Mouse (Mus musculus): ENCODE measurements around the gene Nup62cl. TPM values are rescaled to one million over a fixed set of nuclear protein-coding genes. Genes with fewer than 3 reads are reported as not detected.

The Nup62cl gene
- 0.91 and 1.2 TPM in 2 replicates for polyA plus RNA-seq (2015; fragmentation: Nextera tagmentation; extraction: Ambion mirVana)

DNA sequence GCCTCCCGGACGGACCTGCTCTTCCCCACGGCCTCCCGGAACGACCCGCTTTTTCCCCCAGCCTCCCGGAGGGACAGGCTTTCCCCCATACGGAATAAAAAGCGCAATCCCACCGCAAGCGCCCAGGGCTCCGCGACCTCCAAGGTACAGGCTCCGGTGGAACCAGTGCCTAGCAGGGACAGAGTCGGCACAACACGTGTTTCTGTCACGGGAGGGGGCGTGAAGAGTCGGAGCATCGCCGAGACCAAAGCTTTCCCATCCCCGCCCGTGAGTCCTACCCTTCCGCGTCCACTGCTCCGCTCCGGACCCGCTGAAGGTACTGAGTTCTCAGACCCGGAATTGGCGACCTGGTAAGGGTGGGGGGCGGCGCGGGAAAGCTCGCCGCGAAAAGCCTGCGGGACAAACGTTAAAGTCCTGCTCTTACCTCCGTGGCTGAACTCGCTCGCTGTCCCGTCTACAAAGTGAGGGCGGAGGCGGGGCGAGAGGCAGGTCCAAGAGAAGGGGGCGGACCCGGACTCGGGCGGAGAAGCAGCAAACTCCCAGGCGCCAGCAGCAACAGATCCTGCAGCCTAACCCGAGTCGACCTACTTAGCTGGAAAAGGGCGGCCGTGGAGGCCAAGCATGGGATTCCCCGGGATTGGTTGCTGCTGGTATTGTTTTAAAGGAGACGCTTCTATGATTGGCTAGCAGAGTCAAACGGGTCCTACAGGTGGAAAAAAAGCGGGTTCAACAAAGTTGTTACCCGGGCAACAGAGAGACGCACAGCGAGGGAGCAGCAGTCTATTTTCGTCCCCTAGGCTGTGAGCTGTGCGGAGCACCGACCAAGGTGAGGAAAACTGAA, at the start of gene Nup62cl, which contains the start of gene Pih1h3b:
Gene Nup62cl (minus strand): TSS at position 578 of the 841 bp plus-strand sequence.
Gene Pih1h3b (plus strand): TSS at position 745 of the 841 bp plus-strand sequence.
- WGBS = 28% methylated on average over 64 of the region's 64 CpGs

DNA sequence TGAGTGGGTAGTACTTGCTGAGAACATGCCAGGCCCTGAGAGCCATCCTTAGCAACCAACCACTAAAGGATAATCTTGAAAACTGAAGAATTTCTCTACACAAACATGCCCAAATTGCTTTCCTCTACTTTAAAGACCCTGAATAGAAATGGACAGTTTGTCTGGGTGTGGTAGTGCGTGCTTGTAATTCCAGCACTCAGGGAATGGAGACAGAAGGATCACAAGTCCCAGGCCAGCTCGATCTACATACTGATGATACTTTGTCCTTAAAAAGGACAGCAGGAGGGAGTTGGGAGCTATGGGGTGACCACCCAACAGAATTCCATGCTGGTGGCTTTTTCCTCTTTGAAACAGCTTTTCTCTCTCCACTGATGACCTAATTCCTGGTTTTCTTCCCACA, 31.6 kb upstream of the Nup62cl start:
- Histone ChIP-seq H3K36me3 (no peaks in the 10 kb centered on the region), H3K27me3 (0 out of 2 replicates have a peak, but pooled peaks cover 4% of the 10 kb centered on the region), H3K27ac (replicated peaks) (no peak overlapping the region), H3K9me3 (no peaks in the 10 kb centered on the region), H3K4me3 (no peak overlapping the region), H3K9ac (no peak overlapping the region), H3K4me1 (replicated peaks) (no peaks in the 10 kb centered on the region), H3K4me2 (no peak overlapping the region)
- WGBS = 83% methylated on average over 2 of the region's 2 CpGs
- ATAC-seq (ENCODE audit: low FRiP score, low read depth) = no peak

More for the DNA sequence above, at the start of gene Nup62cl, which contains the start of gene Pih1h3b:
- H3K4me3 ChIP-seq = peak within 1 kb of the TSS; percentile 37
- peak within 1 kb of the TSS; percentile 54 for H3K4me2 ChIP-seq
- H3K27me3 ChIP-seq = peaks cover 21% of the 10 kb centered on the region
- no peaks in the 10 kb centered on the region for H3K4me1 ChIP-seq (replicated peaks)
- no peak within 1 kb of the TSS for H3K9ac ChIP-seq
- no peak within 1 kb of the TSS for H3K27ac ChIP-seq (replicated peaks)
- no peaks in the 10 kb centered on the region for H3K9me3 ChIP-seq
- peak; percentile 68 for ATAC-seq (ENCODE audit: low FRiP score, low read depth)
- no peaks in the 10 kb centered on the region for H3K36me3 ChIP-seq

DNA sequence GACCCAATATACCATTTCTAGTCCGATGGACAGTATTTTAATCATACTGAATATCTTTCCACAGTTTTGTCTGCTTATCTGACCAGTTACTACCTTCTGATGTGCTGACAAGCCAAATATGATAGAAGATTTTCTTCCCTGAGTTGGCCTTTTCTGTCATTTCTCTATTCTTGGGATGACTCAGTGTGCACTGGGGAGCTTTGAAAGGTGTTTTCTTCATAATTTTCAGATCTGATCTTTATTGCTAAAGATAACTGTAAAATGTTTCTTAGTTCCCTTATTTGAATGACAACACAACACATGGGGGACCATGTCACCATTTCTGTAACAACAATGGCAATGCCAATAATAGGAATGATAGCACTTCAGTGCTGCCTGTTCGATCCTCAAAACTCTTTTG, 20.0 kb upstream of the Nup62cl start:
- Histone ChIP-seq H3K4me3 (no peak overlapping the region), H3K27ac (replicated peaks) (no peak overlapping the region), H3K36me3 (no peaks in the 10 kb centered on the region), H3K9me3 (no peaks in the 10 kb centered on the region), H3K4me1 (replicated peaks) (no peaks in the 10 kb centered on the region), H3K27me3 (0 out of 2 replicates have a peak, but pooled peaks cover 2% of the 10 kb centered on the region), H3K4me2 (no peak overlapping the region), H3K9ac (no peak overlapping the region)
- no peak for ATAC-seq (ENCODE audit: low FRiP score, low read depth)
- 94% methylated on average over 2 of the region's 2 CpGs for WGBS

DNA sequence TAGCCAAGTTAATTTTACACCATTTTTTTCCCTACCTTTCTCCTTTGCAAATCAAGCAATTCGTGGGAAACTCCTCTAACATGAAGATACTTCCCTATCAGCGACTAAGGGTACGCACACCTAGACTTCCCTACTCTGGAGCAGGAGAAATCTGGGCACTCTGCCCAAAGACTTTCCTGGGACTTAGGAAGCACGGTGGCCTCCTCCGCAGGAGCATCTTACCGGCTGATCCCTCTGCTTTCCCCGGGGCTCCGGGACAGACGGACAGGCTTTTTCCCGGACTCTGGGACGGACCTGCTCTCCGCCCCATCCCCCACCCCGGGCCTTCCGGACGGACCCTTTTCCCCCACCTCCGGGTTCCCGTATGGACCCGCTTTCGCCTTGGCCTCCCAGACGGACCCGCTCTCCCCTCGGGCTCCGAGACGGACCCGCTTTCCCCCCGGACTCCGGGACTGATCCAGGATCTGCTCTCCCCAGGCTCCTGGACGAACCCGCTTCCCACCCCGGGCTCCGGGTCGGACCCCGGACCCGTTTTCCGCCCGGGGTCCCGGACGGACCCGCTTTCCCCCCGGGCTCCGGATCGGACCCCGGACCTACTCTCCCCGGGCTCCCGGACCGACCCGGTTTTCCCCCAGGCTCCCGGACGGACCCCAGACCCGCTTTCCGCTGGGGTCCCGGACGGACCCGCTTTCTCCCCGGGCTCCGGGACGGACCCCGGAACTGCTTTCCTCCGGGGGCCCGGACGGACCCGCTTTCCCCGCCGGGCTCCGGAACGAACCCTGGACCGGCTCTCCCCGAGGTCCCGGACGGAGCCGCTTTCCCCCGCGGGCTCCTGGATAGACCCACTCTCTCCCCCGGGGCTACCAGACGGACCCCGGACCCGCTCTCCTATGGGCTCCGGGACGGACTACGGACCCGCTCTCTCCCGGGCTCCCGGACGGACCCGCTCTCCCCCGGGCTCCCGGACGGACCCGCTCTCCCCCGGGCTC, 1.3 kb downstream of the Nup62cl start:
- no peak overlapping the region for H3K9ac ChIP-seq
- 24% methylated on average over 67 of the region's 90 CpGs for WGBS

DNA sequence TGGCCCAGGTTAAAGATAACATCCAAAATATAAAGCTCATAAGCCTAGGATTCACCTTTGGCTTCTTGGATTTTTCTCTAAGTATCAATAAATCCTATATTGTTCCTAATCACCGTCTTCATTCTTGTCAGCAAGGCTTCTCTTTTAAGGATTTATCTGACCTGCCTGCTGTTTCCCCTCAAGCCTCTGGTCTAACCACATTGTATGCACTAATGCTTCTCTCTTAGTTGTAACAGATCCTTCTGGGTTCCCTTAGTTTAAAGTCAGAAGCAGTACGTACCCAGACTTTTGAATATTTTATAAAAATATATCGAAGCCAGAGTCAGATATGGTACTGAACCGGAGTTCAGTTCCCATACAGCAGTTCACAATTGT, 63.8 kb downstream of the Nup62cl start:
- peak; percentile 66; the same call in 1 of the 2 replicates for ATAC-seq (ENCODE audit: low FRiP score, low read depth)
- H3K4me2 ChIP-seq = peak overlapping the region; percentile 59
- 82% methylated on average over 4 of the region's 4 CpGs for WGBS
- H3K36me3 ChIP-seq = no peaks in the 10 kb centered on the region
- H3K27me3 ChIP-seq = no peaks in the 10 kb centered on the region
- H3K4me1 ChIP-seq (replicated peaks) = 0 out of 2 replicates have a peak, but pooled peaks cover 3% of the 10 kb centered on the region
- no peak overlapping the region for H3K9ac ChIP-seq
- H3K9me3 ChIP-seq = no peaks in the 10 kb centered on the region
- peak overlapping the region; percentile 57 for H3K4me3 ChIP-seq
- H3K27ac ChIP-seq (replicated peaks) = no peak overlapping the region

More for the DNA sequence above, 1.3 kb downstream of the Nup62cl start:
- H3K27me3 ChIP-seq = peaks cover 22% of the 10 kb centered on the region
- H3K4me1 ChIP-seq (replicated peaks) = no peaks in the 10 kb centered on the region
- H3K9me3 ChIP-seq = no peaks in the 10 kb centered on the region
- no peak for ATAC-seq (ENCODE audit: low FRiP score, low read depth)
- no peaks in the 10 kb centered on the region for H3K36me3 ChIP-seq
- no peak overlapping the region for H3K27ac ChIP-seq (replicated peaks)
- H3K4me3 ChIP-seq = peak overlapping the region; percentile 37
- H3K4me2 ChIP-seq = peak overlapping the region; percentile 54

DNA sequence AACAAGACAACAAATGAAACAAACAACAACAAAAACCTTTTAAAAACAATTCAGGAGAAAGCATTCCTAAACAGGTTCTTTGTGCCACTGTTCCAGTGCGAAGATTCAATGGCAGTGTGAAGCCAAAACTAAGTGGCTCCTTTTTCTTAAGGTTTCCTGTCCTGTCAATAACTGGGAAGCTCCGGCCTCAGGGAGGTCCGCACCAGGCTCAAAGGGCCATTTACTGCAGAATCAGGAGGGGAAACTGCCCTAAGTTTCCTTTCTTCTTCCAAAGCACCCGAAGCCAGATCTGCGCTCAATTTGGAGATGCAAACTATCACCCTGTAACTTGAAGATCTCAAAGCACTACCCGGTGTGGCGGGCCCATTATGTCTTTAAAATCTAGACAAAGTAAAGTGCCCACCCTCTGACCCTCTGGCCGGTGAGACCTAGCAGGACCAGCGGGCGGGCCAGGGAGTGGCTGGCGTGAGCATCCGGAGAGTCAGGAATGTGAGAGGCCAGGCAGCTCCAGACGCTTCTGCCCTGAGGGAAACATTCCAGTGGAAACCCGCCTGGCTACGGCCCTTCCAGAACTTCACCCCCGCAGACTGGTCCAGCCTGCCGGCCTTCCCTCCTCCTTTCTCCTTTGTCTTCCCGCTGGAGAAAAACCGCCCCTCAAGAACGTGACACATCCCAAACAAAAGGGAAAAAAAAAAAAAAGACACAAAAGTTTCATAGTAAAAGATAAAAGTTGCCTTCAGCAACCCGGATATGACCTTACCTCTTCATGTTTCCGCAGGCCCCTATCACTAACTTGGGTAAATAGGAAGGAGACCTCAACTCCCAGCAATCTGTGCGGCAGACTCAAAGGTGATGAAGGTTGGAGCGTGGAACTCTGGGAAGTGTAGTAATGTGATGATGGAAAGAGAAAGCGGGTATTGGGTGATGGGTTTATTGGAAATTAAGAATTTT, 64.5 kb downstream of the Nup62cl start, which contains the start of gene Rbm41:
Gene Rbm41 (minus strand): TSS at position 856 of the 951 bp plus-strand sequence.
- Histone ChIP-seq H3K27ac (replicated peaks) (peak within 1 kb of the TSS; percentile 47), H3K27me3 (no peaks in the 10 kb centered on the region), H3K4me1 (replicated peaks) (0 out of 2 replicates have a peak, but pooled peaks cover 3% of the 10 kb centered on the region), H3K9ac (peak within 1 kb of the TSS; percentile 51), H3K36me3 (no peaks in the 10 kb centered on the region), H3K4me2 (peak within 1 kb of the TSS; percentile 59), H3K4me3 (peak within 1 kb of the TSS; percentile 57), H3K9me3 (no peaks in the 10 kb centered on the region)
- ATAC-seq (ENCODE audit: low FRiP score, low read depth) = peak; percentile 96
- WGBS = 19% methylated on average over 25 of the region's 25 CpGs

DNA sequence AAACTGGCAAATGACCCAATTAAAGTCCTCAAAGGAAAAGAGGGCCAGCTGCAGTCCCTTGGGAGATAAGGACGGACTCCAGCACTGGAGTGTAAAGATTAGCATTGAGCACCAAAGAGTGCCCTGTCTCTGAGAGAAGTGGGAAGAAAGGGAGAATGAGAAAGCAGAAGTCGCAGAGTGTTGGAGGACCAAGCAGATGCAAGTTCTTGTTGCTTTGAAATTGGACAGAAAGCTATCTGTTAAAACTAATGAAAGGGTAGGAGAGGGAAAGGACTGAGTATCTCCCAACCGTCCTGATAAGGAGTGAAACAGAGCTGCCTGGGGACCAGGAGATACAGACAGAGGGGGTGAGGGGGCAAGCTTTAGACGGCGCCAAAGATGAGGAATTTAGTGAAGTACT, 80.4 kb downstream of the Nup62cl start:
- H3K9ac ChIP-seq = no peak overlapping the region
- no peaks in the 10 kb centered on the region for H3K9me3 ChIP-seq
- H3K4me2 ChIP-seq = no peak overlapping the region
- WGBS = 86% methylated on average over 5 of the region's 5 CpGs
- ATAC-seq (ENCODE audit: low FRiP score, low read depth) = no peak
- no peak overlapping the region for H3K4me3 ChIP-seq
- no peak overlapping the region for H3K27ac ChIP-seq (replicated peaks)
- 0 out of 2 replicates have a peak, but pooled peaks cover 4% of the 10 kb centered on the region for H3K27me3 ChIP-seq
- H3K36me3 ChIP-seq = no peaks in the 10 kb centered on the region
- H3K4me1 ChIP-seq (replicated peaks) = no peaks in the 10 kb centered on the region

Other genes with a start within 250 kb of the Nup62cl start
- 2.4 and 3.9 TPM in 2 replicates for gene Morc4, start 191.0 kb downstream of the Nup62cl start, polyA plus RNA-seq (2015; fragmentation: Nextera tagmentation; extraction: Ambion mirVana)
- 4.6 and 5.2 TPM in 2 replicates for gene Rbm41, start 64.1 kb downstream of the Nup62cl start, polyA plus RNA-seq (2015; fragmentation: Nextera tagmentation; extraction: Ambion mirVana)
- not detected in 2 replicates for gene Pih1h3b, start 167 bp upstream of the Nup62cl start, polyA plus RNA-seq (2015; fragmentation: Nextera tagmentation; extraction: Ambion mirVana)

All from hindbrain, embryonic 15.5 days (tissue).